In genomic region chr13:96131050-96131449, GRCm38 (mm10) we compare ENCODE assay signal across 8 mouse cellular contexts. TPM values are rescaled to one million over a fixed set of nuclear protein-coding genes. Genes with fewer than 3 reads are reported as not detected.
DNase-seq lines count a peak whose midpoint lies in the region; ATAC-seq and TF ChIP-seq lines count a peak whose summit lies in the region.

No protein-coding gene starts in this region.

- WGBS in kidney, embryonic 15.5 days: 0% methylated on average over 28 of the region's 30 CpGs
- WGBS in embryonic facial prominence, embryonic 15.5 days: 1% methylated on average over 24 of the region's 30 CpGs
- 1% methylated on average over 28 of the region's 30 CpGs for WGBS in intestine, embryonic 16.5 days
- WGBS in liver, postnatal 0 days (ENCODE audit: insufficient replicate concordance): 3% methylated on average over 29 of the region's 30 CpGs

- H3K9ac ChIP-seq in kidney, embryonic 15.5 days: no peak overlapping the region
- no peak overlapping the region for H3K9ac ChIP-seq in embryonic facial prominence, embryonic 15.5 days
- no peak overlapping the region for H3K9ac ChIP-seq in intestine, embryonic 16.5 days (ENCODE audit: low read depth, low read length)
- H3K9ac ChIP-seq in liver, postnatal 0 days (replicated peaks): no peak overlapping the region

- DNase-seq in kidney, adult 18-20 months: no peak
- peak; percentile 12 to 16 for DNase-seq in adrenal gland, postnatal 36 days
- peak; percentile 15 for DNase-seq in liver, postnatal 0 days
- peak; percentile 72 for DNase-seq in right cerebral cortex, postnatal 4 days
- no peak for DNase-seq in c-Kit-positive CD71-positive TER-119-positive erythroid progenitor cells, embryonic 14.5 days (ENCODE audit: low spot score)

- peak overlapping the region; percentile 48 for H3K4me3 ChIP-seq in kidney, embryonic 15.5 days (replicated peaks)
- peak overlapping the region; percentile 47 for H3K4me3 ChIP-seq in embryonic facial prominence, embryonic 15.5 days (replicated peaks)
- peak overlapping the region; percentile 39 for H3K4me3 ChIP-seq in intestine, embryonic 16.5 days (ENCODE audit: low read length)
- H3K4me3 ChIP-seq in liver, postnatal 0 days (ENCODE audit: low read depth, low read length): no peak overlapping the region

- H3K9me3 ChIP-seq in kidney, embryonic 15.5 days (replicated peaks): no peaks in the 10 kb centered on the region
- no peaks in the 10 kb centered on the region for H3K9me3 ChIP-seq in embryonic facial prominence, embryonic 15.5 days (replicated peaks)
- no peaks in the 10 kb centered on the region for H3K9me3 ChIP-seq in intestine, embryonic 16.5 days (ENCODE audit: control insufficient read depth, low read length)
- H3K9me3 ChIP-seq in liver, postnatal 0 days (ENCODE audit: low read length): no peaks in the 10 kb centered on the region

- H3K36me3 ChIP-seq in kidney, embryonic 15.5 days: no peaks in the 10 kb centered on the region
- H3K36me3 ChIP-seq in embryonic facial prominence, embryonic 15.5 days: no peaks in the 10 kb centered on the region
- no peaks in the 10 kb centered on the region for H3K36me3 ChIP-seq in intestine, embryonic 16.5 days (ENCODE audit: control insufficient read depth, insufficient read depth, low read length)
- no peaks in the 10 kb centered on the region for H3K36me3 ChIP-seq in liver, postnatal 0 days (replicated peaks; ENCODE audit: insufficient read depth, low read length)

- peak overlapping the region; percentile 96 for H3K4me2 ChIP-seq in kidney, embryonic 15.5 days
- peak overlapping the region; percentile 85 for H3K4me2 ChIP-seq in embryonic facial prominence, embryonic 15.5 days (replicated peaks)
- peak overlapping the region; percentile 64 for H3K4me2 ChIP-seq in intestine, embryonic 16.5 days (ENCODE audit: low read depth, low read length)
- H3K4me2 ChIP-seq in liver, postnatal 0 days (ENCODE audit: low read depth, low read length): no peak overlapping the region; the same call in 1 of the 2 replicates

- peaks cover 94% of the 10 kb centered on the region for H3K27me3 ChIP-seq in kidney, embryonic 15.5 days
- H3K27me3 ChIP-seq in embryonic facial prominence, embryonic 15.5 days: peaks cover 76% of the 10 kb centered on the region
- H3K27me3 ChIP-seq in intestine, embryonic 16.5 days (replicated peaks; ENCODE audit: control insufficient read depth, insufficient read depth, low read length): peaks cover 50% of the 10 kb centered on the region
- H3K27me3 ChIP-seq in liver, postnatal 0 days (ENCODE audit: insufficient read depth, low read length): peaks cover 53% of the 10 kb centered on the region

- ATAC-seq in kidney, embryonic 15.5 days (replicated peaks; ENCODE audit: low FRiP score): peak; percentile 57
- peak; percentile 73 for ATAC-seq in embryonic facial prominence, embryonic 15.5 days (ENCODE audit: insufficient number of reproducible peaks, low FRiP score, low TSS enrichment, low read depth)
- peak; percentile 65 for ATAC-seq in intestine, embryonic 16.5 days
- ATAC-seq in liver, postnatal 0 days: no peak

- H3K27ac ChIP-seq in kidney, embryonic 15.5 days: no peak overlapping the region
- H3K27ac ChIP-seq in embryonic facial prominence, embryonic 15.5 days (replicated peaks): no peak overlapping the region
- no peak overlapping the region for H3K27ac ChIP-seq in intestine, embryonic 16.5 days (ENCODE audit: low read length)
- H3K27ac ChIP-seq in liver, postnatal 0 days (ENCODE audit: low read depth): no peak overlapping the region

- peaks cover 33% of the 10 kb centered on the region for H3K4me1 ChIP-seq in kidney, embryonic 15.5 days
- H3K4me1 ChIP-seq in embryonic facial prominence, embryonic 15.5 days: peaks cover 30% of the 10 kb centered on the region
- H3K4me1 ChIP-seq in intestine, embryonic 16.5 days (ENCODE audit: control insufficient read depth, insufficient read depth, low read length): peaks cover 15% of the 10 kb centered on the region
- no peaks in the 10 kb centered on the region for H3K4me1 ChIP-seq in liver, postnatal 0 days (ENCODE audit: insufficient read depth)

- TF ChIP-seq EP300 in liver, postnatal 0 days (IDR thresholded peaks at IDR 0.05; ENCODE audit: low read depth): no peak

- TF ChIP-seq CTCF in liver, postnatal 0 days (IDR thresholded peaks at IDR 0.05; ENCODE audit: low read depth): no peak

RNA-seq across cellular contexts. Expression of gene Sv2c, which starts 1.3 kb away (rescaled TPM):
- polyA plus RNA-seq in kidney, embryonic 15.5 days (2015; fragmentation: Nextera tagmentation; extraction: Ambion mirVana): 0.90 and 1.4 TPM in 2 replicates
- total RNA-seq in adrenal gland, postnatal 36 days (2021): 1 to 10 TPM; 1.3 to 2.8 TPM
- polyA plus RNA-seq in embryonic facial prominence, embryonic 15.5 days (2015; fragmentation: Nextera tagmentation; extraction: Ambion mirVana): 2.0 and 2.6 TPM in 2 replicates
- 1.1 and 1.8 TPM in 2 replicates for polyA plus RNA-seq in intestine, embryonic 16.5 days (2015; fragmentation: Nextera tagmentation; extraction: Ambion mirVana)
- 0.29 and 0.60 TPM in 2 replicates for polyA plus RNA-seq in liver, postnatal 0 days (2015; fragmentation: Nextera tagmentation; extraction: Ambion mirVana)

RNA-seq across cellular contexts. Expression of gene Gm17190, which starts 49.2 kb away (rescaled TPM):
- not detected in 2 replicates for polyA plus RNA-seq in kidney, embryonic 15.5 days (2015; fragmentation: Nextera tagmentation; extraction: Ambion mirVana)
- not detected for total RNA-seq in adrenal gland, postnatal 36 days (2021)
- polyA plus RNA-seq in embryonic facial prominence, embryonic 15.5 days (2015; fragmentation: Nextera tagmentation; extraction: Ambion mirVana): 0.27 TPM in 1 of 2 replicates, not detected in the other
- polyA plus RNA-seq in intestine, embryonic 16.5 days (2015; fragmentation: Nextera tagmentation; extraction: Ambion mirVana): not detected in 2 replicates
- polyA plus RNA-seq in liver, postnatal 0 days (2015; fragmentation: Nextera tagmentation; extraction: Ambion mirVana): not detected in 2 replicates

RNA-seq across cellular contexts. Expression of gene Gm20075, which starts 49.9 kb away (rescaled TPM):
- polyA plus RNA-seq in kidney, embryonic 15.5 days (2015; fragmentation: Nextera tagmentation; extraction: Ambion mirVana): 21.8 and 23.9 TPM in 2 replicates
- total RNA-seq in adrenal gland, postnatal 36 days (2021): 10 to 100 TPM; 20.8 to 29.6 TPM
- 18.0 and 24.5 TPM in 2 replicates for polyA plus RNA-seq in embryonic facial prominence, embryonic 15.5 days (2015; fragmentation: Nextera tagmentation; extraction: Ambion mirVana)
- 16.2 and 19.3 TPM in 2 replicates for polyA plus RNA-seq in intestine, embryonic 16.5 days (2015; fragmentation: Nextera tagmentation; extraction: Ambion mirVana)
- polyA plus RNA-seq in liver, postnatal 0 days (2015; fragmentation: Nextera tagmentation; extraction: Ambion mirVana): 8.5 and 8.8 TPM in 2 replicates

Comparison
In these comparisons a context has a peak if more than half of its experiments do, and no peak if none do; other contexts are left out.
1. DNase-seq: peak in adrenal gland, postnatal 36 days (2 of 2), liver, postnatal 0 days (single experiment) and right cerebral cortex, postnatal 4 days (single experiment); none in kidney, adult 18-20 months (single experiment) and c-Kit-positive CD71-positive TER-119-positive erythroid progenitor cells, embryonic 14.5 days (single experiment).